Mouse (Mus musculus) lung, postnatal 4 days (tissue): ENCODE measurements at regions not wholly inside any gene's neighbourhood (a gene's known extent, or its start where the extent isn't known, plus 50 kb on each side); places are given as distances from the start of the nearest gene placed in this dataset.

ENCODE experiments used
- DNase-seq, 2 experiments: peaks; one replicate each; pipeline ENCODE4 v3.0.0; 2021

GRCm38 (mm10) chr2:48409876-48410275 lies 404.0 kb upstream of the Acvr2a start:
- DNase-seq, result no peak

DNA sequence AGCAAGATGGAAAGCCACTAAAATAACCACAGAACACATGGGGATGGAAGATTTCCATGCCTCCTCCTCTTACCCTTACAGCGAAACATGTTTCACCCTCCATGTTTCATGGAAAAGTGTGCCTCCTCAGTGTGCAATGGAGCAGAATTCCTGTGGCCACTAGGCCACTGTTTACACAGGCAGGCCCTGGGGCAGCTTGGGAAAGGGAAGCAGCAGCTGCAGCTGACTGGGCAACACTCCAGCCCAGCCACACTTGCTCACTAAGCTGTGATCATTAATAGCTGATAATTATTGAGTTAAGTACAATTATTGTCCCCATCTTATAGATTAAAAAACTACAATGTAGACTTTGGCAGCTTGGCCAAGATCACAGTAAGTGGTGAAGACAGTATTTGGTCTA lies 402.5 kb upstream of the Acvr2a start:
- peak in 1 of 2 experiments; percentile 28 for DNase-seq

GRCm38 (mm10) chr2:48412683-48413440 lies 401.0 kb upstream of the Acvr2a start:
- DNase-seq, result peak in 1 of 2 experiments; percentile 60

GRCm38 (mm10) chr2:48414596-48415481 lies 399.1 kb upstream of the Acvr2a start:
- no peak for DNase-seq

DNA sequence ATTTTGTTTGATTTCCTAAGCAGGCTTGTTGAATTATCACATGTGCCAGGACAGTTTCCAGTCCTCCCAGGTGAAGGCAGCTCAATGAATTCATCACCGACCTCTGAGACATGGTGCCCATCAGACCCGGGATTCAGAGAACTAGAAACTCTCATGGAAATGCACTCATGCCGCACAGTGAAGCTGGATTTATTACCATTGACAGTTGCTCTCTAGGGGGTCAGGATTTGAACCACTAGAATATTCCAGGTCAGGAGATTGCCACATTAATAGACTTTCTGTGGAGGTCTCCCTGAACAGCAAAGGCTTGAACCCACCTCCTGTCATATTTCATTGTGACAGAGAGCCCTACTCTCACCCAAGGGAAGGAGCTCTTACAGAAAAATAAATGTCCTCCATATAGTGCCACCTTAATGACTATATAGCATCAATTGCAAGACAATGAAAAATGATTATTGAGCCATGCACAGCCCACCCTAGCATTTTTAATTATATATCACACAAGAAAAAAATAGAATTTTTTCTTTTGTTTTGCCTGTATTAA lies 397.6 kb upstream of the Acvr2a start:
- DNase-seq, result no peak

- no peak for DNase-seq
Observed at GRCm38 (mm10) chr2:48417000-48417596, 396.8 kb upstream of the Acvr2a start.

DNA sequence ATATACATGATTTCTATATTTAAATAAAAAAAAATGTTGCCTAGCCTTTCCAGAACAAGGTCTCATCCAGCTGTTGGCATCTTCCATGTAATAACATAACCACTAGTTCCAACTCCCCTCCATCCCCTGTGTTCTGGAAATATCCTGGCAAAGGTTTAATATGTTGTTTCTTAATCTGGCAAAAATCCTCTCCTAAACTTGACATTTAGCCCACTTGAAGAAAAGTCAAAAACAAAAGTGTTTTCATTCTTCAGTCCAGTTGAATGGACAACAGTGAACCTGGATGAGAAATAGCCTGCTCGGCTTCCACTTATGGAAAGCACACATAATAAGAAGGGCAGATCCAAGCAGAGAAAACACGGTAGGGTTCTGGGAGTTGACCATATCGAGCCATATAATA lies 393.1 kb upstream of the Acvr2a start:
- no peak for DNase-seq

DNA sequence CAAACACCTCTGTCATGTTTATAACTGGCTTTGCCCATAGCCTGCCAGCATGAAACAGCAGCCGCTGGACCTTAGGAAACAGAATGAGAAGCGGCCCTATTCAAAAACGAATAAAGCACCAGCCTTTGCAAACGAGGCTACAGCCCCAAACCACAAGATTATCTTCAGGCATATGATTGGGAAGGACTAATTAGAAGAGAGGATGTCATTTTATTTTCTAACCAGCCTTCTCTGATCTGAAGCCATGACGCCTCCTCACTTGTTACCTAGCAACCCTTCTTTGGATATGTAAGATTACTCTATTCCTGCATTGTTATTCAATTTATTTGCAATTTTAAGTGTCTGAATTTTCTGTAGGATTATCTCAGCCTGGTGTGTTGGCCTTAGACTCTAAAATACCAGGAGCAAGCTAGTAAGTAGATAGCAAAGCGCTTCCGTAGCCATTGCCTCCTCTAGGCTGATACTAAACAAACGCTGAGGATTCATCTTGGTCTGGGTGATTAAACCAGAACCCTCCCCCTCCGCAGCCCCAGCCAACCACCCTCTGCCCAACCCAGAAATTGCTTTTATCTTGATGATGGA lies 390.0 kb upstream of the Acvr2a start:
- no peak for DNase-seq

DNA sequence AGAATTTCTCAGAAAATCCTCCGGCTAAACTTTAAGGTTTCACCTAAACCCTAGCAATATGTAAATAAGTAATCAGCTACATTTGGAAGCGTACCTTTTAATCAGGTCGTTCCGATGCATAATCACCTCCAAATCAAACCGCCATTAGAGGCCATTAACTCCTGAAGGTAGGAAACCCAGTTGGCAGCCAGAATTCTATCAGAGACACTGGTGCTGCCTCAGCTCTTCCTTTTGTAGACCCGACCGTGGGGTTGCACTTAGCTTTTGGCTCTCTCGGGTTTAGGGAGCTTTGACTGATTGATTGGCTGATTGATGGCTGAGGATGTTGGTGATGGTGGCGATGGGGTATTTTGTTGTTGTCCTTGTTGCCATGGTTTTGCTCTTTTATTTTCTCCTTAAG lies 389.3 kb upstream of the Acvr2a start:
- DNase-seq, result no peak

DNA sequence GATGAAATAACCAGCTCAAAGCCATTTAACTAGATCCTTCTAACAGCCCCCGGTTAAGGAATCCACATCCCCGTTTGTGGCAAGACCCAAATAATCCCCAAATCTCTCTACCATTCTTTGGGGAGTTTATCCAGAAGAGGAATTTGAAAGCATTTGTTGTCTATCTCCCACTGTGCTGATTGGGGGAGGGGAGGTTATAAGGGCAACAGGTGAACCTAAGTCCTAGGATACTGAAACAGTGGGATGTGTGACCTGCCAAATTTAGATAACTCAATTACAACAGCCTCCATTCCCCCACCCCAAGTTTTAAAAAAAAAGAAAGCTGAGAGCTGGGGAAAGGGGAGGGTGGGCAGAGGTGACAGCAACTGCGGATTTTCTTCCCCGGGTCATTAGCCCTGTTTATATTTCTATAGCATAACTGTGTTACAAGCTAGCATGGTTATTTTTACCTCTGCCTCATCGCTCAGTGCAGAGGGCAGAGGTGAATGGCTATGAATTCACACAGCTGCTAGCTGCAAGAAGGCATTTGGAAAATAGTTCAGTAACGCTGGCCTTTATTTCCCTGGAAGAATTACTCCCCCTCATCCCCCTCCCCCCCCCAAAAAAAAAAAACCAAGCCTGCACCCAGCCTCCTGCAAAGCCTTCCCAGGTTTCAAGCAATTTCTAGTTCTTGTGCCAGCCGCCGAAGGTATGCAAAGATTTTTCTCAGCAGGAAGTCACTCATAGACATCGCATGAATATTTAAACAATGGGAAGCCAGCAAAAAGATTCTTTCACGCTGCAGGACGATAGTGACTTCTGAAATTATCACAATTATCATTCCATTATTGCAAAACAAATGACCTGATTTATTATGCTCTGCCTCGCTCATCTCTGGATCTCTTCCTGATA lies 388.5 kb upstream of the Acvr2a start:
- no peak for DNase-seq

DNA sequence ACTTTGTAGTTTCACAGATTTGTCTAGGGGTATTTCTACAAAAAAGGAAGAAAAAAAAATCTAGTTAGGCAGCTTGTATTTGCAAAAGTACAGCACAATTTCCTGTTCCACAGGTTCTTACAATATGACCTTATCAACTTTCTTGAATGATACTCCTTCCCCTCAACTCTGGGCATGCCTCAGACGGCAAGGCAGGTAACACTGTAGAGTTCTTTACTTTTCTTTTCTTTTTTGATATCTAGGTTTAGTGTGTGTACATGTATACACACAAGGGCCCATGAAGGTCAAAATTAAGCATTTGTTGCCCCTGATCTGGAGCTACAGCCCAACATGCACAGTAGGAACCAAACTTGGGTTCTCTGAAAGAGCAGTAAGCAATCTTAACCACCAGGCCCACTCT lies 381.4 kb upstream of the Acvr2a start:
- no peak for DNase-seq

GRCm38 (mm10) chr2:48441296-48441990 lies 372.5 kb upstream of the Acvr2a start:
- peak; percentile 44 to 76 for DNase-seq

DNA sequence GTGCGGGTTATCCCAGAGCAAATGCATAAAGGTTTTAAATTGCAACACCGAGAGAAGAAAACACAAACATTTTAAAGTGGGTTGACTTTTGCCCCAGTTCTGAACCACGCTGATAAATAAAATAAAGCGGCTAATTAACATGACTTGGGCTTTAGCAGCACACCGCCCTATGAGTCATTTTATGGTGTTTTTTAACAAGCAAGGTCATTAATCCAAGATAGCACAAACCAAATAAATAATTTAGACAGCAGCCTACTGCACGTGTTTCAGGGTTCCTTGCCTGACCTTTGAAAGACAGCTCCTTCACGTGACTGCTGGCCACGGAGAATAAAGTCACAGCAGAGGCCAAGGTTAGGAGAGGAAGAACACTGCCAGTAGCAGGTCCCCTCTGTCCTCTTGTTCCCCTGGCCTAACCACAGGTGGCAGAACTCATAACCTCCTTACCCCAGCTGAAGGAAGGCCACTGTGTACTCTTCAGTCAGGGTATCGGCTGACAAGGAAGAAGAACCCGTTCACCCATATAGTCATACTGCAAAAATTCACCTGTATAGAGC lies 371.8 kb upstream of the Acvr2a start:
- DNase-seq, result no peak

- DNase-seq, result no peak
Observed at GRCm38 (mm10) chr2:48445898-48446604, 367.9 kb upstream of the Acvr2a start.

DNA sequence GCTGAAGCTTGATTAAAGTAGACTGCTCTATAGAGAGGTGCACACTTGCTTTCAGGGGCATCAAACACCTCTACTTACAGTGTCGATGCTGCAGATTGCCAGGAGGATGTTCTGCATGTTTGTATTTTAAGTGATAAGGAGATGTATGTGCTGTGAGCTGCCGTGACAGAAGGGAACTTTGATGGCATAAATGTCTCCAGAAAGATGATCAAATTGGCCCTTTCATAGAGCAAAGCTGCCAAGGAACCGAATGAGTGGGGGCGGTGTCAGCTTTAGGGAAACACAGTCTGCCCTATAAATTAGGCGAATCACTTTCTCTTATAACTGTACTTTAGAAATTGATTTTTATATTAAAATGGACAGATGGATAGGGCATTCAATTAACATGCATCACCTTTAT lies 367.3 kb upstream of the Acvr2a start:
- no peak for DNase-seq

- no peak for DNase-seq
Observed at GRCm38 (mm10) chr2:48449165-48449842, 364.6 kb upstream of the Acvr2a start.

GRCm38 (mm10) chr2:48456072-48457040 lies 357.6 kb upstream of the Acvr2a start:
- peak; percentile 42 to 73 for DNase-seq

DNA sequence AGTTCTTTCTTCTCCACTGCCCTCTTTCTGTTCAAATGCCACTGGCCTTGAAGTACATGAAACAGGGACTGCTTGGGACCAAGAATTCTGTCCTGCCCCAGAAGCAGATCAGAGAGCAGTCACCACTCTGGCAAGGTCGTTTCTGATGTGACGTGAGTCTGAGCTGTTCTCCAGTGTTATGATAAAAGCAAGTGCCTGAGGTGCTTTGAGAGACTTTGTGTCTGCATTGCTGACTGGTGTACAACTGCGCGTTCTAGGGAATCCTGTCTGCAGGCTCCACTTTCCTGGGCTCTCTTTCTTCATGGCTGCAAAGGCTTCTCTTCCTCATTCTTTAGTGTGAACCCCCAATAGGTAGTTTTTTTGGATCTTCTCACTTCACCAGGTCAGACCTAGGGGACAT lies 356.8 kb upstream of the Acvr2a start:
- DNase-seq, result no peak
